Mouse (Mus musculus): ENCODE measurements around the gene Rab11b. TPM values are rescaled to one million over a fixed set of nuclear protein-coding genes. Genes with fewer than 3 reads are reported as not detected.

Gene Rab11b
- polyA plus RNA-seq, 1 experiment = 57.9 TPM

DNA sequence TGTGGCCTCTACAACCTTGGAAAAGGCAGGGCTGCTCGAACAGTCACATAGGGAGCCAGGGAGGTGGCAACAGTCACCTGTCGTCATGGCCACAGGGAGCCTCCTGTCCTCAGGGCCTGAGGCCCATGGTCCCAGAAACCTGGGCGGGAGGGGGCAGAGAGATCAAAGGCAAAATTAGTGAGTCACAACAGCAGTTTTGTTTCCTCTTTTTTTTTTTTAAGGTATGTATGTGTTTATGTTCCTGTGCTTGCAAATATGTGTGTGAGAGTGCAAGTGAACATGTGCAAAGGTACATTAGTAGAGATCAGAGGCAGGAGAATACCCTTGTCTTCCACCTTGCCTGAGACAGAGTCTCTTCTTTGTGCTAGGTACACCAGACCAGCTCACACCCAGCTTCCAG is 50.5 kb downstream of the Rab11b start:
- H3K27ac ChIP-seq (ENCODE audit: insufficient read depth, low read length) = no peak overlapping the region
- no peaks in the 10 kb centered on the region for H3K9me3 ChIP-seq (replicated peaks; ENCODE audit: control insufficient read depth, insufficient read depth, low read length, poor library complexity, severe bottlenecking)
- no peaks in the 10 kb centered on the region for H3K4me1 ChIP-seq (ENCODE audit: control insufficient read depth, insufficient read depth, low read length)
- TF ChIP-seq CTCF (IDR thresholded peaks at IDR 0.05; ENCODE audit: low read depth, low read length) (no peak), EP300 (IDR thresholded peaks at IDR 0.05; ENCODE audit: insufficient read depth, low read depth, low read length) (no peak), POLR2A (IDR thresholded peaks at IDR 0.05; ENCODE audit: insufficient read depth, low read length) (no peak)
- no peak overlapping the region for H3K4me3 ChIP-seq (ENCODE audit: low read depth, low read length)
- H3K9ac ChIP-seq (ENCODE audit: low read depth, poor library complexity, severe bottlenecking) = no peak overlapping the region
- no peaks in the 10 kb centered on the region for H3K27me3 ChIP-seq (ENCODE audit: control insufficient read depth, insufficient read depth, low read length, poor library complexity, severe bottlenecking)
- 0 out of 2 replicates have a peak, but pooled peaks cover 4% of the 10 kb centered on the region for H3K36me3 ChIP-seq (ENCODE audit: control insufficient read depth, insufficient read depth, low read length, poor library complexity, severe bottlenecking)

DNA sequence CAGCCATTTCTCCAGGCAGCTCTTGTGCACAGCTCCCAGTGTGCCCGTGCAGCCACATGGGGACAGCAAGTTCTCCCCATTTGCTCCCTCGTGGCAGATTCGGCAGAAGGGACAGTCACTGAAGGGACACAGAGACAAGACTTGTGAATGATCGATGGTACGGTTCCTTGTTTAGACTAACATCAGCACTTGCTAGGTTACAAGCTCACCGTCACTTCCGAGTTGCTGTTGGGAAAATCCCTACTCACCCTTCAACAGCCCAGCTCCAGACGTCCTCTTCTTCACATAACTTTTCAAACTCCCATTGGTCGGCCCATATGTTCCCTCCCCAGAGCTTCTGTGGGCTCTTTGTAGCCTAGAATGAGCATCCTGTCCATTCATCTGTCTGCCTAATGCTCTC is 57.2 kb downstream of the Rab11b start:
- no peak overlapping the region for H3K9ac ChIP-seq (ENCODE audit: low read depth, poor library complexity, severe bottlenecking)
- H3K36me3 ChIP-seq (ENCODE audit: control insufficient read depth, insufficient read depth, low read length, poor library complexity, severe bottlenecking) = no peaks in the 10 kb centered on the region
- no peak overlapping the region for H3K4me3 ChIP-seq (ENCODE audit: low read depth, low read length)
- no peak overlapping the region for H3K27ac ChIP-seq (ENCODE audit: insufficient read depth, low read length)
- TF ChIP-seq POLR2A (IDR thresholded peaks at IDR 0.05; ENCODE audit: insufficient read depth, low read length) (no peak), CTCF (IDR thresholded peaks at IDR 0.05; ENCODE audit: low read depth, low read length) (no peak), EP300 (IDR thresholded peaks at IDR 0.05; ENCODE audit: insufficient read depth, low read depth, low read length) (no peak)
- H3K4me1 ChIP-seq (ENCODE audit: control insufficient read depth, insufficient read depth, low read length) = no peaks in the 10 kb centered on the region
- H3K9me3 ChIP-seq (replicated peaks; ENCODE audit: control insufficient read depth, insufficient read depth, low read length, poor library complexity, severe bottlenecking) = no peaks in the 10 kb centered on the region
- no peaks in the 10 kb centered on the region for H3K27me3 ChIP-seq (ENCODE audit: control insufficient read depth, insufficient read depth, low read length, poor library complexity, severe bottlenecking)

DNA sequence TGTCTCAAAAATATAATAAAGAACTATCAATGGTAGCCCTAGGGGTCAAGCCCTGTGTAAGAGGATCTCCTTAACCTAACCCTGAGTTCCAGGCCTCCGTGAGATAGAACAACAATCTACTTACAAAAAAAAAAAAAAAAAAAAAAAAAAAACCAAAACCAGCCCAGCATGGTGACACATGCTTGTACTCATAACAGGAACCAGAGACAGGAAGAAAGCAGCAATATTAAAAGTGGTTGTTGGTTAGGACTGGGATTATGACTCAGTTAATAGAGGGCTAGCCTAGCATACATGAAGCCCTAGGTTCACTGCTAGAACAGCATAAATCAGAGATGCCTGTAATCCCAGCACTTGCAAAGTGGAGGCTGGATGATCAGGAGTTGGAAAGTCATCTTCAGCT is 58.2 kb downstream of the Rab11b start:
- H3K4me3 ChIP-seq (ENCODE audit: low read depth, low read length) = no peak overlapping the region
- H3K9me3 ChIP-seq (replicated peaks; ENCODE audit: control insufficient read depth, insufficient read depth, low read length, poor library complexity, severe bottlenecking) = no peaks in the 10 kb centered on the region
- H3K36me3 ChIP-seq (ENCODE audit: control insufficient read depth, insufficient read depth, low read length, poor library complexity, severe bottlenecking) = no peaks in the 10 kb centered on the region
- no peak overlapping the region for H3K27ac ChIP-seq (ENCODE audit: insufficient read depth, low read length)
- H3K27me3 ChIP-seq (ENCODE audit: control insufficient read depth, insufficient read depth, low read length, poor library complexity, severe bottlenecking) = no peaks in the 10 kb centered on the region
- H3K4me1 ChIP-seq (ENCODE audit: control insufficient read depth, insufficient read depth, low read length) = no peaks in the 10 kb centered on the region
- no peak overlapping the region for H3K9ac ChIP-seq (ENCODE audit: low read depth, poor library complexity, severe bottlenecking)
- TF ChIP-seq CTCF (IDR thresholded peaks at IDR 0.05; ENCODE audit: low read depth, low read length) = no peak
- no peak for TF ChIP-seq EP300 (IDR thresholded peaks at IDR 0.05; ENCODE audit: insufficient read depth, low read depth, low read length)
- no peak for TF ChIP-seq POLR2A (IDR thresholded peaks at IDR 0.05; ENCODE audit: insufficient read depth, low read length)

DNA sequence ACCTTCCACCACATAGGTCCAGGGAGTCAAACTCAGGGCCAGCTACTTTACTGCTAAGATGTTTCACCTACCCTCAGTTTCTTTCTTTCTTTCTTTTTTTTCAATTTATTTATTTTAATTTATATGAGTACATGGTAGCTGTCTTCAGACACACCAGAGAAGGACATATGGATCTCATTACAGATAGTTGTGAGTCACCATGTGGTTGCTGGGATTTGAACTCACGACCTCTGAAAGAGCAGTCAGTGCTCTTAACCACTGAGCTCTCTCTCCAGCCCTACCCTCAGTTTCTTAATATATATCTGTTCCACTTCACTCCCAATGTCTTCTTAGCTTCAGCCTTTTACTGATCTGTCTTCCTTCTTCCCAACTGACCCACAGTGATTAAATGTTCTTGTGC is 64.9 kb downstream of the Rab11b start:
- no peak overlapping the region for H3K9ac ChIP-seq (ENCODE audit: low read depth, poor library complexity, severe bottlenecking)
- no peak overlapping the region for H3K27ac ChIP-seq (ENCODE audit: insufficient read depth, low read length)
- no peaks in the 10 kb centered on the region for H3K4me1 ChIP-seq (ENCODE audit: control insufficient read depth, insufficient read depth, low read length)
- no peak overlapping the region for H3K4me3 ChIP-seq (ENCODE audit: low read depth, low read length)
- no peaks in the 10 kb centered on the region for H3K27me3 ChIP-seq (ENCODE audit: control insufficient read depth, insufficient read depth, low read length, poor library complexity, severe bottlenecking)
- TF ChIP-seq EP300 (IDR thresholded peaks at IDR 0.05; ENCODE audit: insufficient read depth, low read depth, low read length) = no peak
- no peak for TF ChIP-seq POLR2A (IDR thresholded peaks at IDR 0.05; ENCODE audit: insufficient read depth, low read length)
- no peak for TF ChIP-seq CTCF (IDR thresholded peaks at IDR 0.05; ENCODE audit: low read depth, low read length)
- H3K36me3 ChIP-seq (ENCODE audit: control insufficient read depth, insufficient read depth, low read length, poor library complexity, severe bottlenecking) = no peaks in the 10 kb centered on the region
- no peaks in the 10 kb centered on the region for H3K9me3 ChIP-seq (replicated peaks; ENCODE audit: control insufficient read depth, insufficient read depth, low read length, poor library complexity, severe bottlenecking)

Other genes with a start within 250 kb of the Rab11b start
- 12.7 and 15.8 TPM in 2 replicates for gene Adamts10, start 236.3 kb downstream of the Rab11b start, polyA plus RNA-seq (2011; ENCODE audit: insufficient read depth, insufficient read length, low read depth, missing spikeins)
- 0.18 TPM in 1 of 2 replicates, not detected in the other for gene Myo1f, start 204.8 kb downstream of the Rab11b start, polyA plus RNA-seq (2011; ENCODE audit: insufficient read depth, insufficient read length, low read depth, missing spikeins)
- 31.9 and 39.5 TPM in 2 replicates for gene Zfp414, start 131.4 kb downstream of the Rab11b start, polyA plus RNA-seq (2011; ENCODE audit: insufficient read depth, insufficient read length, low read depth, missing spikeins)
- gene Pram1, start 122.5 kb downstream of the Rab11b start, polyA plus RNA-seq (2011; ENCODE audit: insufficient read depth, insufficient read length, low read depth, missing spikeins) = not detected in 2 replicates
- 607 and 610 TPM in 2 replicates for gene Hnrnpm, start 73.7 kb downstream of the Rab11b start, polyA plus RNA-seq (2011; ENCODE audit: insufficient read depth, insufficient read length, low read depth, missing spikeins)
- 17.1 and 19.1 TPM in 2 replicates for gene March2, start 41.9 kb downstream of the Rab11b start, polyA plus RNA-seq (2011; ENCODE audit: insufficient read depth, insufficient read length, low read depth, missing spikeins)
- 3.6 and 3.9 TPM in 2 replicates for gene Angptl4, start 21.3 kb upstream of the Rab11b start, polyA plus RNA-seq (2011; ENCODE audit: insufficient read depth, insufficient read length, low read depth, missing spikeins)
- gene Kank3, start 50.0 kb upstream of the Rab11b start, polyA plus RNA-seq (2011; ENCODE audit: insufficient read depth, insufficient read length, low read depth, missing spikeins) = 40.0 and 44.7 TPM in 2 replicates
- 3,700 and 3,844 TPM in 2 replicates for gene Rps28, start 64.0 kb upstream of the Rab11b start, polyA plus RNA-seq (2011; ENCODE audit: insufficient read depth, insufficient read length, low read depth, missing spikeins)
- gene Ndufa7, start 64.0 kb upstream of the Rab11b start, polyA plus RNA-seq (2011; ENCODE audit: insufficient read depth, insufficient read length, low read depth, missing spikeins) = 406 and 464 TPM in 2 replicates
- 30.6 and 35.7 TPM in 2 replicates for gene Cd320, start 82.6 kb upstream of the Rab11b start, polyA plus RNA-seq (2011; ENCODE audit: insufficient read depth, insufficient read length, low read depth, missing spikeins)
- not detected in 2 replicates for gene Gm7029, start 113.3 kb upstream of the Rab11b start, polyA plus RNA-seq (2011; ENCODE audit: insufficient read depth, insufficient read length, low read depth, missing spikeins)
- gene Kifc1, start 130.1 kb upstream of the Rab11b start, polyA plus RNA-seq (2011; ENCODE audit: insufficient read depth, insufficient read length, low read depth, missing spikeins) = 155 and 186 TPM in 2 replicates
- 16.7 and 19.1 TPM in 2 replicates for gene Platr17, start 144.6 kb upstream of the Rab11b start, polyA plus RNA-seq (2011; ENCODE audit: insufficient read depth, insufficient read length, low read depth, missing spikeins)
- 40.2 and 42.3 TPM in 2 replicates for gene Daxx, start 148.9 kb upstream of the Rab11b start, polyA plus RNA-seq (2011; ENCODE audit: insufficient read depth, insufficient read length, low read depth, missing spikeins)
- 81.0 and 97.3 TPM in 2 replicates for gene Tapbp, start 155.4 kb upstream of the Rab11b start, polyA plus RNA-seq (2011; ENCODE audit: insufficient read depth, insufficient read length, low read depth, missing spikeins)
- gene Zbtb22, start 155.4 kb upstream of the Rab11b start, polyA plus RNA-seq (2011; ENCODE audit: insufficient read depth, insufficient read length, low read depth, missing spikeins) = 14.8 and 20.7 TPM in 2 replicates
- 34.7 and 37.5 TPM in 2 replicates for gene Rgl2, start 169.0 kb upstream of the Rab11b start, polyA plus RNA-seq (2011; ENCODE audit: insufficient read depth, insufficient read length, low read depth, missing spikeins)
- 146 and 152 TPM in 2 replicates for gene Pfdn6, start 179.8 kb upstream of the Rab11b start, polyA plus RNA-seq (2011; ENCODE audit: insufficient read depth, insufficient read length, low read depth, missing spikeins)
- gene Wdr46, start 180.1 kb upstream of the Rab11b start, polyA plus RNA-seq (2011; ENCODE audit: insufficient read depth, insufficient read length, low read depth, missing spikeins) = 25.3 and 30.2 TPM in 2 replicates
- gene B3galt4, start 191.0 kb upstream of the Rab11b start, polyA plus RNA-seq (2011; ENCODE audit: insufficient read depth, insufficient read length, low read depth, missing spikeins) = 3.6 and 4.2 TPM in 2 replicates
- gene Vps52, start 195.3 kb upstream of the Rab11b start, polyA plus RNA-seq (2011; ENCODE audit: insufficient read depth, insufficient read length, low read depth, missing spikeins) = 18.3 and 19.0 TPM in 2 replicates
- 2,174 TPM in 2 replicates for gene Rps18, start 195.5 kb upstream of the Rab11b start, polyA plus RNA-seq (2011; ENCODE audit: insufficient read depth, insufficient read length, low read depth, missing spikeins)
- gene H2-K1, start 239.8 kb upstream of the Rab11b start, polyA plus RNA-seq (2011; ENCODE audit: insufficient read depth, insufficient read length, low read depth, missing spikeins) = 98.4 and 103 TPM in 2 replicates